Mouse (Mus musculus) natural killer cell, adult 2 months (primary cell): ENCODE data around the gene Bsx.

ENCODE experiments used
- DNase-seq, 2 experiments: peaks; one replicate each; pipeline ENCODE4 v3.0.0; 2022; ENCODE audit warnings: low spot score in 2 of 2

The Bsx gene

GRCm38 (mm10) chr9:40889389-40889788, 15.5 kb downstream of the Bsx start:
- no peak for DNase-seq

GRCm38 (mm10) chr9:40892456-40892855, 18.5 kb downstream of the Bsx start:
- no peak for DNase-seq

GRCm38 (mm10) chr9:40907413-40907812, 33.5 kb downstream of the Bsx start:
- DNase-seq, result no peak

- no peak for DNase-seq
Measured at GRCm38 (mm10) chr9:40908411-40908810, 34.5 kb downstream of the Bsx start.

- DNase-seq, result no peak
Measured at GRCm38 (mm10) chr9:40908915-40909314, 35.0 kb downstream of the Bsx start.

- no peak for DNase-seq
Measured at GRCm38 (mm10) chr9:40917871-40918613, 44.1 kb downstream of the Bsx start.

- DNase-seq, result no peak
Measured at GRCm38 (mm10) chr9:40927351-40927980, 53.5 kb downstream of the Bsx start.
